Mouse (Mus musculus) T-cell, adult 2 months (primary cell): Measurements from ENCODE around the gene Cnn1.

Experiments used
- DNase-seq: peaks from one replicate; pipeline ENCODE4 v3.0.0; 2022; ENCODE audit warnings: low spot score

Gene Cnn1

DNA sequence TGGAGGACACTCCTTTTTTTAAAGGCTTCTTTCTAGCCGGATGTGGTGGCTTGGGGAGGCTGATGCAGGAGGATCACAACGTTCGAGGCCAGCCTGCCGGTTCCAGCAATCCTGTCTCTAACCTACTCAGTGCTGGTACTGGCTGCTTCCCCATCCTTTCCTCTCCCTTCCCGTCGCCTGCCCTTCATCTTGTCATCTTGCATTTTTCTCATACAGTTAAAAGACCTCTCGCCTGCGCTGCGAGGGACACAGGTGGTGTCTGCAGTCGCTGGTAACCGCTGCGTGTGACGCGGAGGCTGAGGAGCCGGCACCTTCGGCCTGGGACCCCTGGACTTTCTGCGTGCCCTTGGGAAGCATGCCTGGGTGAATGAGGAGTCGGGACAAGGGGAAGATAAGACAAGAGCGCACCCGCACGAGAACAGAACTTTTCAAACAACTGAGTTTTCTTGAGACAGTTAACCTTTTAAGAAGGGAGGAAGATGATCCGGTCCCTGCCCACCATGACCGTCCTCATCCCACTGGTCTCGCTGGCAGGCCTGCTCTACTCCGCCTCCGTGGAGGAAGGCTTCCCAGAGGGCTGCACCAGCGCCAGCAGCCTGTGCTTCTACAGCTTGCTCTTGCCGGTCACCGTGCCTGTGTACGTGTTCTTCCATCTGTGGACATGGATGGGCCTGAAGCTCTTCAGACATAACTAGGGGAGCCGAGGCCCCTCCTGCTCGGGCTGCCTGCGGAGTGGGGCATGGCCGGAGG is 58.7 kb downstream of the Cnn1 start:
- DNase-seq = no peak
